Mouse (Mus musculus): ENCODE measurements around the gene Slc17a5. TPM values are rescaled to one million over a fixed set of nuclear protein-coding genes. Genes with fewer than 3 reads are reported as not detected.

Slc17a5 gene
- polyA plus RNA-seq (2014; fragmentation: Nextera tagmentation; extraction: Ambion mirVana), result 12.2 and 12.7 TPM in 2 replicates

- WGBS, result under 1% methylated on average over 27 of the region's 27 CpGs
- Histone ChIP-seq H3K27ac (ENCODE audit: low read depth) (peak within 1 kb of the TSS; percentile 60), H3K27me3 (ENCODE audit: insufficient read depth, low read length) (no peaks in the 10 kb centered on the region), H3K4me2 (peak within 1 kb of the TSS; percentile 75), H3K9me3 (ENCODE audit: low read depth, low read length) (no peaks in the 10 kb centered on the region), H3K36me3 (ENCODE audit: insufficient read depth) (peaks cover 9% of the 10 kb centered on the region; the same call in 1 of the 2 replicates), H3K9ac (peak within 1 kb of the TSS; percentile 65), H3K4me1 (ENCODE audit: insufficient read depth) (0 out of 2 replicates have a peak, but pooled peaks cover 4% of the 10 kb centered on the region), H3K4me3 (ENCODE audit: low read depth, low read length) (peak within 1 kb of the TSS; percentile 70)
- ATAC-seq (ENCODE audit: insufficient read depth) (peak; percentile 98), DNase-seq (peak; percentile 99)
- peak; percentile 28 for TF ChIP-seq CTCF (IDR thresholded peaks at IDR 0.05; ENCODE audit: low read depth)
Measured at GRCm38 (mm10) chr9:78587914-78588313, at the start of gene Slc17a5. Slc17a5 (minus strand) TSS chr9:78588041.

GRCm38 (mm10) chr9:78633976-78634375 lies 46.1 kb upstream of the Slc17a5 start:
- Histone ChIP-seq H3K4me2 (no peak overlapping the region), H3K36me3 (ENCODE audit: insufficient read depth) (no peaks in the 10 kb centered on the region), H3K27me3 (ENCODE audit: insufficient read depth, low read length) (no peaks in the 10 kb centered on the region), H3K4me3 (ENCODE audit: low read depth, low read length) (no peak overlapping the region), H3K4me1 (ENCODE audit: insufficient read depth) (no peaks in the 10 kb centered on the region), H3K27ac (ENCODE audit: low read depth) (no peak overlapping the region), H3K9me3 (ENCODE audit: low read depth, low read length) (no peaks in the 10 kb centered on the region), H3K9ac (no peak overlapping the region)
- whole genome bisulfite sequencing, result 91% methylated on average over 3 of the region's 3 CpGs
- DNase-seq (no peak), ATAC-seq (ENCODE audit: insufficient read depth) (no peak)
- no peak for TF ChIP-seq CTCF (IDR thresholded peaks at IDR 0.05; ENCODE audit: low read depth)

- no peaks in the 10 kb centered on the region for H3K27me3 ChIP-seq (ENCODE audit: insufficient read depth, low read length)
- H3K27ac ChIP-seq (ENCODE audit: low read depth), result no peak overlapping the region
- TF ChIP-seq CTCF (IDR thresholded peaks at IDR 0.05; ENCODE audit: low read depth), result no peak
- H3K4me3 ChIP-seq (ENCODE audit: low read depth, low read length), result no peak overlapping the region
- no peaks in the 10 kb centered on the region for H3K9me3 ChIP-seq (ENCODE audit: low read depth, low read length)
- no peak overlapping the region for H3K4me2 ChIP-seq
- H3K36me3 ChIP-seq (ENCODE audit: insufficient read depth), result no peaks in the 10 kb centered on the region
- H3K9ac ChIP-seq, result no peak overlapping the region
- WGBS, result 33% methylated on average over 6 of the region's 6 CpGs
- no peak for DNase-seq
- no peak for ATAC-seq (ENCODE audit: insufficient read depth)
- H3K4me1 ChIP-seq (ENCODE audit: insufficient read depth), result no peaks in the 10 kb centered on the region
Measured at GRCm38 (mm10) chr9:78631755-78632434, 44.1 kb upstream of the Slc17a5 start.

GRCm38 (mm10) chr9:78629991-78630390 lies 42.1 kb upstream of the Slc17a5 start:
- Histone ChIP-seq H3K27ac (ENCODE audit: low read depth) (no peak overlapping the region), H3K9ac (no peak overlapping the region), H3K4me1 (ENCODE audit: insufficient read depth) (no peaks in the 10 kb centered on the region), H3K4me2 (0 out of 2 replicates have a peak overlapping the region, but pooled peaks have one; percentile 2), H3K27me3 (ENCODE audit: insufficient read depth, low read length) (no peaks in the 10 kb centered on the region), H3K4me3 (ENCODE audit: low read depth, low read length) (no peak overlapping the region), H3K36me3 (ENCODE audit: insufficient read depth) (no peaks in the 10 kb centered on the region), H3K9me3 (ENCODE audit: low read depth, low read length) (no peaks in the 10 kb centered on the region)
- DNase-seq (peak; percentile 35), ATAC-seq (ENCODE audit: insufficient read depth) (peak; percentile 38; the same call in 1 of the 2 replicates)
- WGBS, result 49% methylated on average over 6 of the region's 6 CpGs
- TF ChIP-seq CTCF (IDR thresholded peaks at IDR 0.05; ENCODE audit: low read depth), result peak; percentile 44

- Histone ChIP-seq H3K9me3 (ENCODE audit: low read depth, low read length) (no peaks in the 10 kb centered on the region), H3K4me1 (ENCODE audit: insufficient read depth) (no peaks in the 10 kb centered on the region), H3K9ac (no peak overlapping the region), H3K36me3 (ENCODE audit: insufficient read depth) (no peaks in the 10 kb centered on the region), H3K4me2 (no peak overlapping the region), H3K4me3 (ENCODE audit: low read depth, low read length) (no peak overlapping the region), H3K27ac (ENCODE audit: low read depth) (no peak overlapping the region), H3K27me3 (ENCODE audit: insufficient read depth, low read length) (no peaks in the 10 kb centered on the region)
- TF ChIP-seq CTCF (IDR thresholded peaks at IDR 0.05; ENCODE audit: low read depth), result no peak
- WGBS, result 81% methylated on average over 10 of the region's 10 CpGs
- ATAC-seq (ENCODE audit: insufficient read depth) (no peak), DNase-seq (no peak)
Measured at GRCm38 (mm10) chr9:78623301-78623747, 35.5 kb upstream of the Slc17a5 start.

GRCm38 (mm10) chr9:78619285-78619684 lies 31.4 kb upstream of the Slc17a5 start:
- peaks cover under 1% of the 10 kb centered on the region; the same call in 1 of the 2 replicates for H3K4me1 ChIP-seq (ENCODE audit: insufficient read depth)
- no peak for TF ChIP-seq CTCF (IDR thresholded peaks at IDR 0.05; ENCODE audit: low read depth)
- H3K36me3 ChIP-seq (ENCODE audit: insufficient read depth), result no peaks in the 10 kb centered on the region
- no peaks in the 10 kb centered on the region for H3K9me3 ChIP-seq (ENCODE audit: low read depth, low read length)
- no peak overlapping the region for H3K4me2 ChIP-seq
- peak overlapping the region; percentile 66 for H3K27ac ChIP-seq (ENCODE audit: low read depth)
- 0 out of 2 replicates have a peak, but pooled peaks cover 4% of the 10 kb centered on the region for H3K27me3 ChIP-seq (ENCODE audit: insufficient read depth, low read length)
- 60% methylated on average over 9 of the region's 9 CpGs for WGBS
- DNase-seq (peak; percentile 59), ATAC-seq (ENCODE audit: insufficient read depth) (no peak; the same call in 1 of the 2 replicates)
- H3K4me3 ChIP-seq (ENCODE audit: low read depth, low read length), result no peak overlapping the region
- H3K9ac ChIP-seq, result no peak overlapping the region

GRCm38 (mm10) chr9:78615401-78616021 lies 27.7 kb upstream of the Slc17a5 start, which contains the start of gene Cd109:
Cd109 (plus strand) TSS chr9:78615546.
- no peaks in the 10 kb centered on the region for H3K36me3 ChIP-seq (ENCODE audit: insufficient read depth)
- H3K4me2 ChIP-seq, result peak within 1 kb of the TSS; percentile 95
- DNase-seq (peak; percentile 71), ATAC-seq (ENCODE audit: insufficient read depth) (peak; percentile 76)
- no peak for TF ChIP-seq CTCF (IDR thresholded peaks at IDR 0.05; ENCODE audit: low read depth)
- H3K27ac ChIP-seq (ENCODE audit: low read depth), result no peak within 1 kb of the TSS
- H3K4me3 ChIP-seq (ENCODE audit: low read depth, low read length), result peak within 1 kb of the TSS; percentile 61
- 0 out of 2 replicates have a peak, but pooled peaks cover 4% of the 10 kb centered on the region for H3K27me3 ChIP-seq (ENCODE audit: insufficient read depth, low read length)
- H3K4me1 ChIP-seq (ENCODE audit: insufficient read depth), result peaks cover 3% of the 10 kb centered on the region; the same call in 1 of the 2 replicates
- WGBS, result under 1% methylated on average over 43 of the region's 43 CpGs
- peak within 1 kb of the TSS; percentile 63 for H3K9ac ChIP-seq
- no peaks in the 10 kb centered on the region for H3K9me3 ChIP-seq (ENCODE audit: low read depth, low read length)

Data from lung, embryonic 14.5 days (tissue).